Mouse (Mus musculus) natural killer cell, adult 2 months (primary cell): ENCODE data around the gene Gm5795.
"Not testable (repeated sequence)": the region's sequence is repeated elsewhere in the genome, so short reads cannot be mapped to it uniquely, and the experiment has no call there.

ENCODE experiments used
- DNase-seq, 2 experiments: peaks; one replicate each; pipeline ENCODE4 v3.0.0; 2022; ENCODE audit warnings: low spot score in 2 of 2

Gene Gm5795

DNA sequence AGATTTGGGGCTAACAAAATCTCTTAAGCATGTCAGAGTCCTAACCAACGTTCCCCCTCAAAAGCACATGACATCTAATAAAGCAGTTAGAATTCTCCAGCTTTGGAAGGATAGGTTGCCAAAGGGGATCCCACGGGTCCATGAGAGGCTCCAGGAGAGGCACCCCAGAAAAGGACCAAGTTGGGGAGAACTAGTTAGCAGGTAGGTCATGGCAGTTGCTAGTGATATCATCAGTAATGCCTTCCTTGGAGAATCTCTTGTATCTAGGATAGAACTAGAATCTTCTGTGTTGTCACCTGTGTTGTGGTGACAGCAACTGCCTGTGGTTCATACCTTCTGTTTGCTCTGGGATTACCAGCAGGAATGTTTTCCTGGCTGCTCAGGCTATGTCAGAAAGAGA lies at the start of gene Gm5795:
TSS of gene Gm5795 (plus strand) at position 301 of the 400 bp plus-strand sequence.
- DNase-seq = not testable (repeated sequence)

- not testable (repeated sequence) for DNase-seq
Observed at GRCm38 (mm10) chr14:3208272-3209152, 20.5 kb downstream of the Gm5795 start, which contains the start of gene D830030K20Rik. Gene D830030K20Rik, plus strand, starts transcription at chr14:3208488.

DNA sequence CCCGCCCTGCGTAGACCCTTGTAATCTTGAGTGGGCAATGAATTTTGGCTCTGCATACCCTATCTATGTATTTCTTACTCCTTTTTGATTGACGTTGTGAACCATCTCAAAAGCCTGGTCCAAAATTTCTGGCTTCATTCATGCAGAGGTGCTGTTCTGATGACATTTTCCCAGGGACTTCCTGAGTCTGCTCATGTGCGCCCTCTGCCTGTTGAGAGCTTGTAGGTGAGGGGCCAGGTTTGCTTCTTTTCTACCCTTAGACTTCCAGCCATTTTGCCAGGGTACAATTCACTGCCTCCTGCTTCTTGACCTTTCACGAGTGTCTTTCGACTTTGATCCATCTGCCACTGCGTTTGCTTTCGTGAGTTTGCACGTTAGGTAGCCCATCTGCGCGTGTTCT lies 21.3 kb downstream of the Gm5795 start:
- not testable (repeated sequence) for DNase-seq
